Mouse (Mus musculus): Measurements from ENCODE around the gene Nudt16l1. TPM values are rescaled to one million over a fixed set of nuclear protein-coding genes. Genes with fewer than 3 reads are reported as not detected.

Nudt16l1 gene
- polyA plus RNA-seq, 1 experiment = 46.1 TPM

- Histone ChIP-seq H3K4me3 (no peak overlapping the region), H3ac (ENCODE audit: control insufficient read depth, insufficient read length) (no peak overlapping the region), H3K4me2 (ENCODE audit: low read depth) (no peak overlapping the region), H3K36me3 (ENCODE audit: control insufficient read depth, insufficient read depth) (no peaks in the 10 kb centered on the region), H3K79me2 (ENCODE audit: control insufficient read depth, insufficient read depth) (no peaks in the 10 kb centered on the region), H3K27me3 (ENCODE audit: control insufficient read depth, insufficient read depth, insufficient read length) (peaks cover 4% of the 10 kb centered on the region)
- TF ChIP-seq MAX (IDR thresholded peaks at IDR 0.05; ENCODE audit: low read depth) = no peak
- no peak for TF ChIP-seq REST (IDR thresholded peaks at IDR 0.05; ENCODE audit: insufficient read depth, insufficient read length)
- no peak for TF ChIP-seq USF1 (IDR thresholded peaks at IDR 0.05; ENCODE audit: low read depth)
- no peak for TF ChIP-seq TCF12 (IDR thresholded peaks at IDR 0.05; ENCODE audit: insufficient read depth, poor library complexity, severe bottlenecking)
- no peak for TF ChIP-seq E2F4 (IDR thresholded peaks at IDR 0.05; ENCODE audit: insufficient read depth)
- no peak for TF ChIP-seq SRF (IDR thresholded peaks at IDR 0.05; ENCODE audit: control insufficient read depth, insufficient read length, low read depth)
- TF ChIP-seq TCF3 (IDR thresholded peaks at IDR 0.05; ENCODE audit: insufficient read length, low read depth) = no peak
- TF ChIP-seq MYOG (IDR thresholded peaks at IDR 0.05; ENCODE audit: control insufficient read depth in 1 of 3, insufficient read depth in 1 of 3, insufficient read length in 2 of 3, low read depth in 2 of 3) = peak in 2 of 3 experiments; percentile 31 to 81
- TF ChIP-seq POLR2A (IDR thresholded peaks at IDR 0.05; ENCODE audit: insufficient read length, low read depth) = no peak
- peak in 2 of 3 experiments; percentile 61 to 82 for TF ChIP-seq MYOD1 (IDR thresholded peaks at IDR 0.05; ENCODE audit: control insufficient read depth in 1 of 3, insufficient read length in 2 of 3, low read depth in 2 of 3)
- TF ChIP-seq CEBPB (IDR thresholded peaks at IDR 0.05; ENCODE audit: insufficient read depth, poor library complexity, severe bottlenecking) = no peak
- no peak for TF ChIP-seq POLR2AphosphoS2 (IDR thresholded peaks at IDR 0.05; ENCODE audit: insufficient read length, low read depth)
Observed at GRCm38 (mm10) chr16:4969055-4969843, 30.7 kb downstream of the Nudt16l1 start.

- TF ChIP-seq MYOG (IDR thresholded peaks at IDR 0.05; ENCODE audit: control insufficient read depth in 1 of 3, insufficient read depth in 1 of 3, insufficient read length in 2 of 3, low read depth in 2 of 3) (no peak), MYOD1 (IDR thresholded peaks at IDR 0.05; ENCODE audit: control insufficient read depth in 1 of 3, insufficient read length in 2 of 3, low read depth in 2 of 3) (no peak), POLR2AphosphoS2 (IDR thresholded peaks at IDR 0.05; ENCODE audit: insufficient read length, low read depth) (no peak), USF1 (IDR thresholded peaks at IDR 0.05; ENCODE audit: low read depth) (no peak), CEBPB (IDR thresholded peaks at IDR 0.05; ENCODE audit: insufficient read depth, poor library complexity, severe bottlenecking) (no peak)
- Histone ChIP-seq H3K27me3 (ENCODE audit: control insufficient read depth, insufficient read depth, insufficient read length) (peaks cover 14% of the 10 kb centered on the region), H3K79me2 (ENCODE audit: control insufficient read depth, insufficient read depth) (no peaks in the 10 kb centered on the region), H3ac (ENCODE audit: control insufficient read depth, insufficient read length) (no peak overlapping the region), H3K4me3 (no peak overlapping the region), H3K4me2 (ENCODE audit: low read depth) (no peak overlapping the region), H3K36me3 (ENCODE audit: control insufficient read depth, insufficient read depth) (no peaks in the 10 kb centered on the region)
Observed at GRCm38 (mm10) chr16:4971626-4972025, 33.1 kb downstream of the Nudt16l1 start.

- H3ac ChIP-seq (ENCODE audit: control insufficient read depth, insufficient read length) = no peak overlapping the region
- no peak overlapping the region for H3K4me2 ChIP-seq (ENCODE audit: low read depth)
- H3K27me3 ChIP-seq (ENCODE audit: control insufficient read depth, insufficient read depth, insufficient read length) = peaks cover 16% of the 10 kb centered on the region
- no peaks in the 10 kb centered on the region for H3K36me3 ChIP-seq (ENCODE audit: control insufficient read depth, insufficient read depth)
- H3K79me2 ChIP-seq (ENCODE audit: control insufficient read depth, insufficient read depth) = no peaks in the 10 kb centered on the region
- no peak for TF ChIP-seq MYOG (IDR thresholded peaks at IDR 0.05; ENCODE audit: control insufficient read depth in 1 of 3, insufficient read depth in 1 of 3, insufficient read length in 2 of 3, low read depth in 2 of 3)
- TF ChIP-seq POLR2AphosphoS2 (IDR thresholded peaks at IDR 0.05; ENCODE audit: insufficient read length, low read depth) = no peak
- no peak for TF ChIP-seq CEBPB (IDR thresholded peaks at IDR 0.05; ENCODE audit: insufficient read depth, poor library complexity, severe bottlenecking)
- TF ChIP-seq TCF3 (IDR thresholded peaks at IDR 0.05; ENCODE audit: insufficient read length, low read depth) = no peak
- TF ChIP-seq POLR2A (IDR thresholded peaks at IDR 0.05; ENCODE audit: insufficient read length, low read depth) = no peak
- TF ChIP-seq SRF (IDR thresholded peaks at IDR 0.05; ENCODE audit: control insufficient read depth, insufficient read length, low read depth) = no peak
- no peak for TF ChIP-seq MAX (IDR thresholded peaks at IDR 0.05; ENCODE audit: low read depth)
- TF ChIP-seq REST (IDR thresholded peaks at IDR 0.05; ENCODE audit: insufficient read depth, insufficient read length) = no peak
- TF ChIP-seq TCF12 (IDR thresholded peaks at IDR 0.05; ENCODE audit: insufficient read depth, poor library complexity, severe bottlenecking) = no peak
- TF ChIP-seq E2F4 (IDR thresholded peaks at IDR 0.05; ENCODE audit: insufficient read depth) = no peak
- TF ChIP-seq USF1 (IDR thresholded peaks at IDR 0.05; ENCODE audit: low read depth) = no peak
- TF ChIP-seq MYOD1 (IDR thresholded peaks at IDR 0.05; ENCODE audit: control insufficient read depth in 1 of 3, insufficient read length in 2 of 3, low read depth in 2 of 3) = no peak
- no peak overlapping the region for H3K4me3 ChIP-seq
Observed at GRCm38 (mm10) chr16:4974521-4974920, 36.0 kb downstream of the Nudt16l1 start.

GRCm38 (mm10) chr16:4976180-4976579, 37.6 kb downstream of the Nudt16l1 start:
- Histone ChIP-seq H3K79me2 (ENCODE audit: control insufficient read depth, insufficient read depth) (no peaks in the 10 kb centered on the region), H3K4me2 (ENCODE audit: low read depth) (no peak overlapping the region), H3ac (ENCODE audit: control insufficient read depth, insufficient read length) (no peak overlapping the region), H3K27me3 (ENCODE audit: control insufficient read depth, insufficient read depth, insufficient read length) (peaks cover 16% of the 10 kb centered on the region), H3K4me3 (no peak overlapping the region), H3K36me3 (ENCODE audit: control insufficient read depth, insufficient read depth) (no peaks in the 10 kb centered on the region)
- TF ChIP-seq POLR2AphosphoS2 (IDR thresholded peaks at IDR 0.05; ENCODE audit: insufficient read length, low read depth) (no peak), TCF12 (IDR thresholded peaks at IDR 0.05; ENCODE audit: insufficient read depth, poor library complexity, severe bottlenecking) (no peak), MYOD1 (IDR thresholded peaks at IDR 0.05; ENCODE audit: control insufficient read depth in 1 of 3, insufficient read length in 2 of 3, low read depth in 2 of 3) (no peak), REST (IDR thresholded peaks at IDR 0.05; ENCODE audit: insufficient read depth, insufficient read length) (no peak), MAX (IDR thresholded peaks at IDR 0.05; ENCODE audit: low read depth) (no peak), SRF (IDR thresholded peaks at IDR 0.05; ENCODE audit: control insufficient read depth, insufficient read length, low read depth) (no peak), MYOG (IDR thresholded peaks at IDR 0.05; ENCODE audit: control insufficient read depth in 1 of 3, insufficient read depth in 1 of 3, insufficient read length in 2 of 3, low read depth in 2 of 3) (no peak), TCF3 (IDR thresholded peaks at IDR 0.05; ENCODE audit: insufficient read length, low read depth) (no peak), E2F4 (IDR thresholded peaks at IDR 0.05; ENCODE audit: insufficient read depth) (no peak), POLR2A (IDR thresholded peaks at IDR 0.05; ENCODE audit: insufficient read length, low read depth) (no peak), CEBPB (IDR thresholded peaks at IDR 0.05; ENCODE audit: insufficient read depth, poor library complexity, severe bottlenecking) (no peak), USF1 (IDR thresholded peaks at IDR 0.05; ENCODE audit: low read depth) (no peak)

All from myocyte (in vitro differentiated cells).